Mouse (Mus musculus): ENCODE results near the gene Nos1ap. TPM values are rescaled to one million over a fixed set of nuclear protein-coding genes. Genes with fewer than 3 reads are reported as not detected.
A peak's percentile ranks its signal among the peaks of the same experiment; 100 is the strongest.

Gene Nos1ap
- polyA plus RNA-seq, 1 experiment from 2014 or later, result 13.0 TPM

DNA sequence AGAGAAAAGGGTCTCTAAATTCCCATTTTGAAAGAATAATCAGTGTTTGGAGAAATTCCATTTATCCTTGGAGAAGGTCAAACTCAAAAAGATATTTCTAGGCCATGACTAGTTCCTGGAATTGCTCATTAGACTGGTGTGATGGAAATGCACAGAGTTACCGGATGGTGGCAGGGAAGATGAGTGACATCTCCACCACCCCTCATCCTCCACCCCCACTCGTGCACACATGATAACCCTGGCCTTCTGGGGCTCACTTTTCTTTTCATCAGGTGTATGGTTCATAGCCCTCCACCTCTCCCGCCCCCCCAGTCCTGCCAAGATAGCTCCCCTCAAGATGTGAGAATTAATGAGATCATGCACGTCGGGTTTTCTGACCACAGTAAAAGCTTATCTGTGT lies 296.4 kb downstream of the Nos1ap start:
- no peaks in the 10 kb centered on the region for H3K36me3 ChIP-seq (ENCODE audit: control insufficient read depth, insufficient read depth, low read length)
- H3K4me3 ChIP-seq (replicated peaks; ENCODE audit: low read length), result no peak overlapping the region
- H3K27me3 ChIP-seq (ENCODE audit: control insufficient read depth, insufficient read depth, low read length), result no peaks in the 10 kb centered on the region
- no peaks in the 10 kb centered on the region for H3K4me1 ChIP-seq (ENCODE audit: control insufficient read depth, insufficient read depth, low read length)
- WGBS, result 72% methylated on average over 5 of the region's 5 CpGs
- no peak overlapping the region for H3K4me2 ChIP-seq (ENCODE audit: low read depth, low read length)
- no peak overlapping the region for H3K9ac ChIP-seq (ENCODE audit: low read length)
- no peak for ATAC-seq (ENCODE audit: insufficient read depth, low FRiP score)
- H3K27ac ChIP-seq (ENCODE audit: low read length), result no peak overlapping the region
- H3K9me3 ChIP-seq (replicated peaks; ENCODE audit: control insufficient read depth, low read length), result no peaks in the 10 kb centered on the region

DNA sequence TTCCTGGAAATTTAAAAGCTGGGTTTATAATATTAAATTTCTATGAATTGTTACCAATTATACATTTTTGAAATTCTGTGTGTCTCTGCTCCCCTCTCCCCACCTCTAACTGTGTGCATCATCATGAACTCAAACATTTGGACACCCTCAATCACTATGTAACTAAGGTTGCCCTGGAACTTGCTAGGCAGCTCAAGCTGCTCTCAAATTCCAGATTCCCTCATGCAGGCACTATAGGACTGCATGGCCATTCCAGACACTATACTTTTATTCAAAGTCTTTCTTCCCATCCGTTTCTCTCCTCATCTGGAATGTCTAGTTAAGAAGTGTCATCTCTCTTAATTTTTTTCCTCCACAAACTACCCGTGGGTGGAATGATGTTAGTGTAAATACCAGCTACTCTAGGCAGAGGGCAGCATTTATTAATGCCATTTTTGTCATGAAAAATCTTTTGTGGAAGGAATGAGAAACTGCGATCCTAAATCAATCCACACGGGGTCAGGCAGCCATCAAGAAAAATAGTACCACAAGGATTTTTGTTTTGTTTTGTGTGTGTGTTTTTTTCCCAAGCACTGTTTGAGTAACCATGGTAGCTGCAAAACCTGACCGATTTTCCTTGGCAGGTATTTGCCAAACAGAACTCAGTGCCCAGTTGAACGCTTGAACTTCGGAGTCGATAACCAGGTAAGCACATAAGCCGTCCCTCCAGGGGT lies 297.3 kb downstream of the Nos1ap start:
- Histone ChIP-seq H3K36me3 (ENCODE audit: control insufficient read depth, insufficient read depth, low read length) (no peaks in the 10 kb centered on the region), H3K4me1 (ENCODE audit: control insufficient read depth, insufficient read depth, low read length) (no peaks in the 10 kb centered on the region), H3K9me3 (replicated peaks; ENCODE audit: control insufficient read depth, low read length) (no peaks in the 10 kb centered on the region), H3K4me2 (ENCODE audit: low read depth, low read length) (peak overlapping the region; percentile 33; the same call in 1 of the 2 replicates), H3K27ac (ENCODE audit: low read length) (no peak overlapping the region), H3K9ac (ENCODE audit: low read length) (no peak overlapping the region), H3K4me3 (replicated peaks; ENCODE audit: low read length) (no peak overlapping the region), H3K27me3 (ENCODE audit: control insufficient read depth, insufficient read depth, low read length) (no peaks in the 10 kb centered on the region)
- 31% methylated on average over 9 of the region's 9 CpGs for WGBS
- ATAC-seq (ENCODE audit: insufficient read depth, low FRiP score), result no peak

DNA sequence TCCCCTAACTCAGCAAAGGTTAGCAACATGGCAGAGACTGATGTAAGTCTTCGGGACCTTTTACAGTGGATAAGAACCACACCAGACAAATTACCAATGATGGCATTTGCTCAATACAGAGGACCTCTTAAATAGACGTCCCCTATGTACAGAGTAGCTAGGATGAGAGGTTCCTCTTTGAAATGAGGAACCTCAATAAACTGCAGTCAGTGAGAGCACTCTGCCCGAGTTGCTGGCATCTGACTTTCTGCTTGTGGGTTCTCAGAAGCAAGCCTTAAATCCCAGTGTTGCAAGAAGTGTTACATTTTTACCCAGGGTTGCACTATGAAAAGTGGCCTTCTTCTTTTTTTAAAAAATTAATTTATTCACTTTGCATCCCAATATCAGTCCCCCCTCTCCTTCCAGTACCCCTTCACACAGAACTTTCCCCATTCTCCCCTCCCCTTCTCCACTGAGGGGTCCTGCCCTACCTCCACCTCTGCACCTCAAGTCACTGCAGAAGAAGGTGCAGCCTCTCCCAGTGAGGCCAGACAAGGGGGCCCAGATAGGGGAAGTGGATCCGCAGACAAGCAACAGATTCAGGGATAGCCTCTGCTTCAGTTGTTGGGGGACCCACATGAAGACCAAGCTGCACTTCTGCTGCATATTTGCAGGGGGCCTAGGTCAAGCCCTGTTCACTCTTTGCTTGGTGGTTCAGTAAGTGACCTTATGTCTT lies 307.1 kb downstream of the Nos1ap start:
- WGBS, result 69% methylated on average over 4 of the region's 4 CpGs
- H3K4me3 ChIP-seq (replicated peaks; ENCODE audit: low read length), result no peak overlapping the region
- no peak for ATAC-seq (ENCODE audit: insufficient read depth, low FRiP score)

DNA sequence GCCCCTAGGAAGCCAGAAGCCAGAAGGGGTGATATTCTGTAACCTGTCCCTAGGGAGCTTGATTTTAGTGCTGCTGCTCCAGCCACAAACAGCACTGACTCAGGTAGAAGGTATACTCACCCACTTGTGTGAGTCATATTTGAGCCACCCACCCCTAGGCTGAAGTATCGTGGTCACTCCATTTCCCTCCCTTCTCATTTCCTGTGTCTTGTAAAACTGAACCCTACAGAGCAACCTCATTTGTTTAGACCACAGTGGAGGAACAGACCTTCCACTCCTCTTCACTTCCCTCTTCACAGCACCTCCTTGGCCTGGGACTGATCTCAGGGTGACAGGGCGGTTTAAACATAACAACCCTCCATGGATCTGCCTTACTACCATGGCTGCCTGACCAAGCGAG lies 312.6 kb downstream of the Nos1ap start, which contains the start of gene Sh2d1b1:
TSS of gene Sh2d1b1 (plus strand) at position 305 of the 400 bp plus-strand sequence.
- Histone ChIP-seq H3K27me3 (ENCODE audit: control insufficient read depth, insufficient read depth, low read length) (no peaks in the 10 kb centered on the region), H3K4me1 (ENCODE audit: control insufficient read depth, insufficient read depth, low read length) (no peaks in the 10 kb centered on the region), H3K9ac (ENCODE audit: low read length) (no peak within 1 kb of the TSS), H3K27ac (ENCODE audit: low read length) (no peak within 1 kb of the TSS), H3K36me3 (ENCODE audit: control insufficient read depth, insufficient read depth, low read length) (no peaks in the 10 kb centered on the region), H3K9me3 (replicated peaks; ENCODE audit: control insufficient read depth, low read length) (no peaks in the 10 kb centered on the region), H3K4me3 (replicated peaks; ENCODE audit: low read length) (no peak within 1 kb of the TSS), H3K4me2 (ENCODE audit: low read depth, low read length) (no peak within 1 kb of the TSS)
- WGBS, result 72% methylated on average over 2 of the region's 3 CpGs
- ATAC-seq (ENCODE audit: insufficient read depth, low FRiP score), result no peak

More for the DNA sequence above, 307.1 kb downstream of the Nos1ap start:
- Histone ChIP-seq H3K9me3 (replicated peaks; ENCODE audit: control insufficient read depth, low read length) (no peaks in the 10 kb centered on the region), H3K27ac (ENCODE audit: low read length) (no peak overlapping the region), H3K9ac (ENCODE audit: low read length) (no peak overlapping the region), H3K4me1 (ENCODE audit: control insufficient read depth, insufficient read depth, low read length) (no peaks in the 10 kb centered on the region), H3K27me3 (ENCODE audit: control insufficient read depth, insufficient read depth, low read length) (no peaks in the 10 kb centered on the region), H3K4me2 (ENCODE audit: low read depth, low read length) (no peak overlapping the region), H3K36me3 (ENCODE audit: control insufficient read depth, insufficient read depth, low read length) (no peaks in the 10 kb centered on the region)

DNA sequence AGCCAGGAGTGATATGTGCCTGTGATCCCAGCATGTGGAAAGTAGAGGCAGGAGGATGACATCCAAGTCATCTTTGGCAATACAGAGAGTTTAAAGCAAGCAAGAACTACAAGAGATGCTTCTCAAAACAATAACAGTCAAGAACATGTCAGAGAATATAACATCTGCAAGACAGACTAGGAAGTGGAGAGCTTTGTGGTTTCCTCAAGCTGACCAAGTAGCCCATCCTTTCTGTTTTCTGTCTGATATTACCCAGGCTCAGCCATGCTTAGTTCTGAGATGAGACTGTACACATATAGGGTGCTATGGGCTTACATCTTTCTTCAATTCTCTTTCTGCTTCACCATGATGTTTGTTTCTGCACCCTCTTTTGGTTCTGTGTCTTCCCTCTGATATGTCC lies 316.4 kb downstream of the Nos1ap start:
- no peak overlapping the region for H3K4me2 ChIP-seq (ENCODE audit: low read depth, low read length)
- no peaks in the 10 kb centered on the region for H3K4me1 ChIP-seq (ENCODE audit: control insufficient read depth, insufficient read depth, low read length)
- no peaks in the 10 kb centered on the region for H3K36me3 ChIP-seq (ENCODE audit: control insufficient read depth, insufficient read depth, low read length)
- no peaks in the 10 kb centered on the region for H3K27me3 ChIP-seq (ENCODE audit: control insufficient read depth, insufficient read depth, low read length)
- no peak overlapping the region for H3K4me3 ChIP-seq (replicated peaks; ENCODE audit: low read length)
- H3K9me3 ChIP-seq (replicated peaks; ENCODE audit: control insufficient read depth, low read length), result no peaks in the 10 kb centered on the region
- no peak overlapping the region for H3K9ac ChIP-seq (ENCODE audit: low read length)
- H3K27ac ChIP-seq (ENCODE audit: low read length), result no peak overlapping the region
- ATAC-seq (ENCODE audit: insufficient read depth, low FRiP score), result no peak

DNA sequence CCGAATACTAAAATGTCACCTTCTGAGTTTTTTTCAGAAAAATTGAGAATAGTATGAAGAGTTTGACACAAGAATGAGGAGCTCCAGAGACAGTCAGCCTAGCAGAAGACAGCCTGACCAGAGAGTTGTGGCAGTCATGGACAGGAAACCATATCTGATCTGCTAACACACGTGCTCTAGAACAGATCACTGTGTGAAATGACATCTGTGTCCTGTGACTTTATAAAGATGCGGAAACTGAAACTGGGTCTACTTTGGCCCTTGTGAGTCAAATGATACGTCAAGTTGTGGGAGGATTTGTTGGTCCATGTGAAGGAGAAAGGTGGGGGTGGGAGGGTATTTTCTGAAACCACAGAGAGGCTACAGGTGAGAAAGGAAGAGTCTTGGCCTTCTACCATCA lies 319.0 kb downstream of the Nos1ap start:
- no peaks in the 10 kb centered on the region for H3K4me1 ChIP-seq (ENCODE audit: control insufficient read depth, insufficient read depth, low read length)
- WGBS, result 76% methylated on average over 4 of the region's 4 CpGs
- H3K27me3 ChIP-seq (ENCODE audit: control insufficient read depth, insufficient read depth, low read length), result no peaks in the 10 kb centered on the region
- H3K9me3 ChIP-seq (replicated peaks; ENCODE audit: control insufficient read depth, low read length), result no peaks in the 10 kb centered on the region
- no peak for ATAC-seq (ENCODE audit: insufficient read depth, low FRiP score)
- H3K4me3 ChIP-seq (replicated peaks; ENCODE audit: low read length), result no peak overlapping the region
- no peak overlapping the region for H3K9ac ChIP-seq (ENCODE audit: low read length)
- no peak overlapping the region for H3K27ac ChIP-seq (ENCODE audit: low read length)
- H3K4me2 ChIP-seq (ENCODE audit: low read depth, low read length), result no peak overlapping the region
- no peaks in the 10 kb centered on the region for H3K36me3 ChIP-seq (ENCODE audit: control insufficient read depth, insufficient read depth, low read length)

DNA sequence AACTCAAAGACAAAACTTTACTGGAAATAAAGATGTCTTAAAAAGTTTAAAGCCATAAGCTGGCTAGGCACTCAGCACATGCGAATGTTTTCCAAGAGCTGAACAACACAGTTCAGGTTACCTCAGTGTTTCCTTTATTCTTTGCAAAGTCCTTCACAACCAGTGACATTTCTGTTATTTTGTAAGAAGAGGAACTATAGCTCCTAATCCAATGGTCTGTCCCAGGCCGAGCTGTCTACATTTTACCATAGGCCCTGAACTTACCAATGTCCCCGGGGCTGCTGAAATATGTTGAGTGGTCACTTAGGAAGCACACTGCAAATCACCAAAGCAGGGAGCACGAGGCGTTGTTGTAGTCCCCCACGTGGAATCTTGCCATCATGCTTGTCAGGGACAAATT lies 319.4 kb downstream of the Nos1ap start:
- Histone ChIP-seq H3K27me3 (ENCODE audit: control insufficient read depth, insufficient read depth, low read length) (no peaks in the 10 kb centered on the region), H3K9ac (ENCODE audit: low read length) (no peak overlapping the region), H3K4me1 (ENCODE audit: control insufficient read depth, insufficient read depth, low read length) (no peaks in the 10 kb centered on the region), H3K36me3 (ENCODE audit: control insufficient read depth, insufficient read depth, low read length) (no peaks in the 10 kb centered on the region), H3K4me3 (replicated peaks; ENCODE audit: low read length) (no peak overlapping the region), H3K4me2 (ENCODE audit: low read depth, low read length) (no peak overlapping the region), H3K27ac (ENCODE audit: low read length) (no peak overlapping the region), H3K9me3 (replicated peaks; ENCODE audit: control insufficient read depth, low read length) (no peaks in the 10 kb centered on the region)
- WGBS, result 84% methylated on average over 6 of the region's 6 CpGs
- no peak for ATAC-seq (ENCODE audit: insufficient read depth, low FRiP score)

DNA sequence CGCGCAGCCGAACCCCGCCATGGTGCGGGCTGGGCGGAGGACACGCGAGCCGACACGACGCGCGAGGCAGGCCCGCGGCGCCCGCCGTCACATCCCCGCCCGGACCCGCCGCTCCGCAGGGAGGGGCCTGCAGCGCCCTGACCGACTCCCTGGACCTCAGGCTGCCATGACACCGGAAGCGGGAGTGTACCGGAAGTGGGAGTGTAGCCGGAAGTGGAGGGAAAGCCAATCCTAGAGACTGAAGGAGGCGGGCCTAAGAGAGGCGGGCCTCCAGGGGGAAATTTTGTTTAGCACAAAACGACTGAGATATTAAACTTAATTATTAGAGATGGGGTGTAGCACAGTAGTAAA lies 334.1 kb downstream of the Nos1ap start:
- Histone ChIP-seq H3K9me3 (replicated peaks; ENCODE audit: control insufficient read depth, low read length) (no peaks in the 10 kb centered on the region), H3K27ac (ENCODE audit: low read length) (no peak overlapping the region), H3K36me3 (ENCODE audit: control insufficient read depth, insufficient read depth, low read length) (no peaks in the 10 kb centered on the region), H3K4me1 (ENCODE audit: control insufficient read depth, insufficient read depth, low read length) (no peaks in the 10 kb centered on the region), H3K9ac (ENCODE audit: low read length) (peak overlapping the region; percentile 82), H3K27me3 (ENCODE audit: control insufficient read depth, insufficient read depth, low read length) (no peaks in the 10 kb centered on the region), H3K4me2 (ENCODE audit: low read depth, low read length) (peak overlapping the region; percentile 69), H3K4me3 (replicated peaks; ENCODE audit: low read length) (peak overlapping the region; percentile 63)
- WGBS, result 4% methylated on average over 29 of the region's 32 CpGs
- peak; percentile 96 for ATAC-seq (ENCODE audit: insufficient read depth, low FRiP score)

DNA sequence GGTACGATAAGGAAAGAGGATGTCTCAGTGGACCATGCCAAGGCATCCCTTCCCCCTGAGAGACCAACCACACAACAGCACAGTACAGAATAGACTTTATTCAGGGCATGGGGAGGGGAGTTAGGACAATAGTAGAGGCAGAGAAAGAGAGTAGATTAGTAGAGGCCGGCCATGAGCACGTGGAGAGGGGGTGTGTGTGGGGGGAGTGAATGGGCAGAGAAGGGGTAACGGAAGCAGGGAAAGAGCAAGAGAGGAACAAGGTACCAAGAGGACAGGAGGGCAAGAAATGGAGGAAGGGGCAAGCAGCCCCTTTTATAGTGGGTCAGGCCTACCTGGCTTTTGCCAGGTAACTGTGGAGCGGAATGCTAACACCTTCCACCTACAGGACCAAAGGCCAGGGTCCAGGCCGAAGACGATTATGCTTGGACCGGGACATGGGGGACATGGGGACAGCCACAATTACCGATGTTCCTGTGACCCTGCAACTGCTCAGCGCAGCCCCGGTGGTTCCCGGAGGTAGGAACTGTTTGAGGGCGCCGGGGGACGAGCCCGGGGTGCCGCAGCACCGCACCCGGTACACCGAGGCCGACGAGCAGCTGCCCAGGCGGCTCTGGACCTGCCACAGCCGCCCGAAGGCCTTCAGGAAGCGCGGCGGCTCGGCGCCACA lies 334.6 kb downstream of the Nos1ap start:
- H3K27ac ChIP-seq (ENCODE audit: low read length), result no peak overlapping the region
- H3K36me3 ChIP-seq (ENCODE audit: control insufficient read depth, insufficient read depth, low read length), result no peaks in the 10 kb centered on the region
- no peaks in the 10 kb centered on the region for H3K4me1 ChIP-seq (ENCODE audit: control insufficient read depth, insufficient read depth, low read length)
- H3K4me3 ChIP-seq (replicated peaks; ENCODE audit: low read length), result peak overlapping the region; percentile 63
- 26% methylated on average over 30 of the region's 30 CpGs for WGBS
- H3K9me3 ChIP-seq (replicated peaks; ENCODE audit: control insufficient read depth, low read length), result no peaks in the 10 kb centered on the region
- H3K4me2 ChIP-seq (ENCODE audit: low read depth, low read length), result peak overlapping the region; percentile 69
- peak overlapping the region; percentile 82 for H3K9ac ChIP-seq (ENCODE audit: low read length)
- peak; percentile 44; the same call in 1 of the 2 replicates for ATAC-seq (ENCODE audit: insufficient read depth, low FRiP score)
- H3K27me3 ChIP-seq (ENCODE audit: control insufficient read depth, insufficient read depth, low read length), result no peaks in the 10 kb centered on the region

Measured in stomach, embryonic 16.5 days (tissue).